Mouse (Mus musculus) G1E (cell line): ENCODE results near the gene BC030867.

Source experiments
- GATA1 ChIP-seq: IDR thresholded peaks from 2 replicates; pipeline ENCODE4 v1.6.1; 2012; ENCODE audit warnings: borderline replicate concordance, low read length, inconsistent platforms, mixed read lengths
- GATA2 ChIP-seq: IDR thresholded peaks from 2 replicates; pipeline ENCODE4 v1.6.1; 2012; ENCODE audit warnings: low read depth, low read length, inconsistent platforms, borderline replicate concordance

- no peak for TF ChIP-seq GATA2
- no peak for TF ChIP-seq GATA1
Observed at GRCm38 (mm10) chr11:102283922-102284321, 35.2 kb downstream of the BC030867 start.
